Mouse (Mus musculus): ENCODE results near the gene Pamr1. TPM values are rescaled to one million over a fixed set of nuclear protein-coding genes. Genes with fewer than 3 reads are reported as not detected.

Gene Pamr1
- polyA plus RNA-seq, 1 experiment from 2014 or later: 19.8 TPM

DNA sequence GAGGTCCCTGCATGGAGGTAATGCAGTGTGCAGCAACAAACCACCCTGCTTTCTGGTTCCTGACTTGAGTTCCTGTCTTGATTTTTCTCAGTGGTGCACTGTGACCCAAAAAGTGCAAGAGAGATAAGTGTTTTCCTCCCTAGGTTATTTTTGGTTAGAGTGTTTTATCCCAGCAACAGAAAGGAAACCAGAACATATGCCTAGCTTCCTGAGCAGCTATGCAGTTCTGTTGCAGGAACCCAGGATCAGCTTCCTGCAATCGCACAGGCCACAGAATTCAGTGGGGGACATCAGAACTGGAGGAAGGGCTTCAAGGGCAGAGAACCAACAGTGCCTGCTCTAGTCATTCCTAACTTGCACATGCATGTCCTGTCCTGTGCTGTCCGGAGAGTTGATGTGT is 66.8 kb downstream of the Pamr1 start:
- WGBS: 68% methylated on average over 2 of the region's 2 CpGs

DNA sequence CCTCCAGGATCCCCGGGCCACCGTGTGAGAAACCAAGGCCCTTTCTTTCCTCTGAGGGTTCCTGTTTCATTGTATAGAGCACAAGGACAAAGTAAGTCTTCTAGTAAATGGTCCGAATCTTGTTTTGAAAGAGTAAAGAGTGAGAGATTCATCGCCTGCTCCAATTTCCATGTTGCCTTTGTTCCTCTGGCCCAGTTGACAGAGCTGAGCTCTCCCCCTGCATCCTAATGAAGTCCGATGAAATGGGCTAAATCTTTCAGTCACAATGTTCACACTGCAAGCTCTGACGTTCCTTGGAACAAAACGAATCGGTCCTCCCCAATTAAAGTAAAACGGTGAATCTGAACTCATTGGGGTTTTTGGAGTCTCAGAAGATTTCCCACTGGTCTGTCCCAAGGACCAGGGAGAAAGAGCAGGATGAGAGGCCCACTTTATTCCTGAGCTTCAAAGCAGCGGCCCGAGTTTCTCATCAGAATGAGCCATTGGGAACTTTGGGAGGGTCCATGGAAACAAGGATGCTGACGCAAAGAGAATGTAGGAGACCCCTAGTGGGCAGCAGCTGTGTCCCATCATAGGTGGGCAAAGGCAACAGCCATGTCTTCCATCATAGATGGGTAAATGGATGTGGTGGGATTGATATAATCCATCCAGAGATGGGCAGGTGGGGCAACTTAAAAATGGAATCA is 71.1 kb downstream of the Pamr1 start:
- Histone ChIP-seq H3K9me3 (ENCODE audit: control insufficient read depth, low read length) (no peaks in the 10 kb centered on the region), H3K27me3 (ENCODE audit: control insufficient read depth, insufficient read depth, low read length) (no peaks in the 10 kb centered on the region), H3K27ac (replicated peaks) (no peak overlapping the region), H3K9ac (ENCODE audit: low read length) (no peak overlapping the region), H3K4me1 (replicated peaks; ENCODE audit: control insufficient read depth, insufficient read depth) (no peaks in the 10 kb centered on the region), H3K36me3 (ENCODE audit: control insufficient read depth, insufficient read depth, low read length) (no peaks in the 10 kb centered on the region), H3K4me2 (replicated peaks; ENCODE audit: low read depth) (no peak overlapping the region), H3K4me3 (ENCODE audit: low read depth, low read length) (no peak overlapping the region)
- ATAC-seq (ENCODE audit: low FRiP score, low TSS enrichment) (no peak), DNase-seq (ENCODE audit: low spot score) (no peak)
- WGBS: 90% methylated on average over 12 of the region's 12 CpGs
- no peak for TF ChIP-seq CTCF (IDR thresholded peaks at IDR 0.05; ENCODE audit: low read depth)
- TF ChIP-seq EP300 (optimal IDR thresholded peaks at IDR 0.05): no peak

More for the DNA sequence above, 66.8 kb downstream of the Pamr1 start:
- DNase-seq (ENCODE audit: low spot score) (no peak), ATAC-seq (ENCODE audit: low FRiP score, low TSS enrichment) (no peak)
- no peak overlapping the region for H3K4me2 ChIP-seq (replicated peaks; ENCODE audit: low read depth)
- no peak overlapping the region for H3K9ac ChIP-seq (ENCODE audit: low read length)
- no peaks in the 10 kb centered on the region for H3K4me1 ChIP-seq (replicated peaks; ENCODE audit: control insufficient read depth, insufficient read depth)
- no peak for TF ChIP-seq CTCF (IDR thresholded peaks at IDR 0.05; ENCODE audit: low read depth)
- no peak for TF ChIP-seq EP300 (optimal IDR thresholded peaks at IDR 0.05)
- H3K4me3 ChIP-seq (ENCODE audit: low read depth, low read length): no peak overlapping the region
- H3K36me3 ChIP-seq (ENCODE audit: control insufficient read depth, insufficient read depth, low read length): no peaks in the 10 kb centered on the region; the same call in 1 of the 2 replicates
- no peaks in the 10 kb centered on the region for H3K27me3 ChIP-seq (ENCODE audit: control insufficient read depth, insufficient read depth, low read length)
- no peak overlapping the region for H3K27ac ChIP-seq (replicated peaks)
- no peaks in the 10 kb centered on the region for H3K9me3 ChIP-seq (ENCODE audit: control insufficient read depth, low read length)

GRCm38 (mm10) chr2:102622176-102622575 is 72.4 kb downstream of the Pamr1 start:
- H3K4me1 ChIP-seq (replicated peaks; ENCODE audit: control insufficient read depth, insufficient read depth): no peaks in the 10 kb centered on the region
- no peak for ATAC-seq (ENCODE audit: low FRiP score, low TSS enrichment)
- WGBS: 82% methylated on average over 5 of the region's 5 CpGs

GRCm38 (mm10) chr2:102622943-102623342 is 73.1 kb downstream of the Pamr1 start:
- no peak overlapping the region for H3K4me2 ChIP-seq (replicated peaks; ENCODE audit: low read depth)
- no peak overlapping the region for H3K27ac ChIP-seq (replicated peaks)
- DNase-seq (ENCODE audit: low spot score) (no peak), ATAC-seq (ENCODE audit: low FRiP score, low TSS enrichment) (no peak)
- H3K9ac ChIP-seq (ENCODE audit: low read length): no peak overlapping the region
- TF ChIP-seq EP300 (optimal IDR thresholded peaks at IDR 0.05) (no peak), CTCF (IDR thresholded peaks at IDR 0.05; ENCODE audit: low read depth) (no peak)
- H3K27me3 ChIP-seq (ENCODE audit: control insufficient read depth, insufficient read depth, low read length): no peaks in the 10 kb centered on the region
- no peak overlapping the region for H3K4me3 ChIP-seq (ENCODE audit: low read depth, low read length)
- H3K4me1 ChIP-seq (replicated peaks; ENCODE audit: control insufficient read depth, insufficient read depth): no peaks in the 10 kb centered on the region
- H3K36me3 ChIP-seq (ENCODE audit: control insufficient read depth, insufficient read depth, low read length): no peaks in the 10 kb centered on the region
- no peaks in the 10 kb centered on the region for H3K9me3 ChIP-seq (ENCODE audit: control insufficient read depth, low read length)

More at GRCm38 (mm10) chr2:102622176-102622575, 72.4 kb downstream of the Pamr1 start:
- Histone ChIP-seq H3K4me2 (replicated peaks; ENCODE audit: low read depth) (no peak overlapping the region), H3K4me3 (ENCODE audit: low read depth, low read length) (no peak overlapping the region), H3K27me3 (ENCODE audit: control insufficient read depth, insufficient read depth, low read length) (no peaks in the 10 kb centered on the region), H3K36me3 (ENCODE audit: control insufficient read depth, insufficient read depth, low read length) (no peaks in the 10 kb centered on the region), H3K9ac (ENCODE audit: low read length) (no peak overlapping the region), H3K27ac (replicated peaks) (no peak overlapping the region), H3K9me3 (ENCODE audit: control insufficient read depth, low read length) (no peaks in the 10 kb centered on the region)
- no peak for DNase-seq (ENCODE audit: low spot score)
- TF ChIP-seq CTCF (IDR thresholded peaks at IDR 0.05; ENCODE audit: low read depth) (no peak), EP300 (optimal IDR thresholded peaks at IDR 0.05) (no peak)

- no peak overlapping the region for H3K9ac ChIP-seq (ENCODE audit: low read length)
- H3K36me3 ChIP-seq (ENCODE audit: control insufficient read depth, insufficient read depth, low read length): no peaks in the 10 kb centered on the region
- no peaks in the 10 kb centered on the region for H3K27me3 ChIP-seq (ENCODE audit: control insufficient read depth, insufficient read depth, low read length)
- H3K4me3 ChIP-seq (ENCODE audit: low read depth, low read length): no peak overlapping the region
- H3K27ac ChIP-seq (replicated peaks): no peak overlapping the region
- no peak for DNase-seq (ENCODE audit: low spot score)
- no peak for ATAC-seq (ENCODE audit: low FRiP score, low TSS enrichment)
- no peak for TF ChIP-seq EP300 (optimal IDR thresholded peaks at IDR 0.05)
- no peak for TF ChIP-seq CTCF (IDR thresholded peaks at IDR 0.05; ENCODE audit: low read depth)
- 91% methylated on average over 1 of the region's 1 CpGs for WGBS
- no peaks in the 10 kb centered on the region for H3K9me3 ChIP-seq (ENCODE audit: control insufficient read depth, low read length)
- no peaks in the 10 kb centered on the region for H3K4me1 ChIP-seq (replicated peaks; ENCODE audit: control insufficient read depth, insufficient read depth)
- H3K4me2 ChIP-seq (replicated peaks; ENCODE audit: low read depth): no peak overlapping the region
Observed at GRCm38 (mm10) chr2:102624538-102624937, 74.7 kb downstream of the Pamr1 start.

DNA sequence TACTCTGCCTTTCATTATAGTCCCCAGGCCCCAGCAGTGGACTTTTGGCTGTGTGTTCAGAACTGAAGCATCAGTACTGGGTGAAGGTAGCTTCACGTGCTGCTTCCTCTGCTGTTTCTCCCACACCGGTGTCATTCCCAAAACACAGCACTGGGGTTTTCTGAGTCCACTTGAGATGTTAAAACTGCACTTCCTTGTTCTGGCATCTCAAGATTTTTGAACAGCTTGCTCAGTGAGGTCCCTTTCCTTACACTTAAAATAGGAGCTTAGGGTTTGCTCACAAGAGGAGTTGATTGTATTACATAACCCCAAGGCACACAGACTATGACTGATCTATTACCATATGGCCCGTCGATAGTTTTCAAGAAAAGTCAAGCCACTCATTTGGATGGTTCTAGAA is 82.5 kb downstream of the Pamr1 start:
- no peak overlapping the region for H3K9ac ChIP-seq (ENCODE audit: low read length)
- H3K4me3 ChIP-seq (ENCODE audit: low read depth, low read length): no peak overlapping the region
- no peaks in the 10 kb centered on the region for H3K9me3 ChIP-seq (ENCODE audit: control insufficient read depth, low read length)
- no peak overlapping the region for H3K27ac ChIP-seq (replicated peaks)
- no peak overlapping the region for H3K4me2 ChIP-seq (replicated peaks; ENCODE audit: low read depth)
- ATAC-seq (ENCODE audit: low FRiP score, low TSS enrichment) (no peak), DNase-seq (ENCODE audit: low spot score) (no peak)
- no peaks in the 10 kb centered on the region for H3K36me3 ChIP-seq (ENCODE audit: control insufficient read depth, insufficient read depth, low read length)
- 88% methylated on average over 4 of the region's 4 CpGs for WGBS
- H3K27me3 ChIP-seq (ENCODE audit: control insufficient read depth, insufficient read depth, low read length): no peaks in the 10 kb centered on the region
- TF ChIP-seq EP300 (optimal IDR thresholded peaks at IDR 0.05) (no peak), CTCF (IDR thresholded peaks at IDR 0.05; ENCODE audit: low read depth) (no peak)
- H3K4me1 ChIP-seq (replicated peaks; ENCODE audit: control insufficient read depth, insufficient read depth): no peaks in the 10 kb centered on the region

Data from stomach, postnatal 0 days (tissue).